Mouse (Mus musculus): ENCODE measurements at regions not wholly inside any gene's neighbourhood (a gene's known extent, or its start where the extent isn't known, plus 50 kb on each side); places are given as distances from the start of the nearest gene placed in this dataset.

- no peak for TF ChIP-seq TAL1 (conservative IDR thresholded peaks at IDR 0.05; ENCODE audit: low read depth, low read length)
- no peak for TF ChIP-seq CTCF (IDR thresholded peaks at IDR 0.05; ENCODE audit: low read depth, low read length)
- TF ChIP-seq GATA1 (IDR thresholded peaks at IDR 0.05; ENCODE audit: borderline replicate concordance, low read length), result no peak
- TF ChIP-seq POLR2AphosphoS5 (IDR thresholded peaks at IDR 0.05; ENCODE audit: insufficient replicate concordance, low read depth, low read length), result no peak
- TF ChIP-seq GATA2 (IDR thresholded peaks at IDR 0.05; ENCODE audit: borderline replicate concordance, low read depth, low read length), result no peak
Measured at GRCm38 (mm10) chrX:57711914-57712313, 208.4 kb upstream of the Gpr101 start.
